Comparison of ENCODE assay signal across 8 mouse cellular contexts in genomic region chr8:91070275-91070859, GRCm38 (mm10). TPM values are rescaled to one million over a fixed set of nuclear protein-coding genes. Genes with fewer than 3 reads are reported as not detected.
DNase-seq lines count a peak whose midpoint lies in the region; ATAC-seq and TF ChIP-seq lines count a peak whose summit lies in the region.

No protein-coding gene starts in this region.

- peak overlapping the region; percentile 59 for H3K9ac ChIP-seq in embryonic facial prominence, embryonic 15.5 days
- H3K9ac ChIP-seq in heart, adult 2 months (ENCODE audit: low read depth, low read length) = peak overlapping the region; percentile 93
- peak overlapping the region; percentile 39 for H3K9ac ChIP-seq in limb, embryonic 11.5 days (ENCODE audit: low read length)
- H3K9ac ChIP-seq in midbrain, embryonic 13.5 days (replicated peaks) = peak overlapping the region; percentile 80

- H3K4me2 ChIP-seq in embryonic facial prominence, embryonic 15.5 days (replicated peaks) = peak overlapping the region; percentile 63
- peak overlapping the region; percentile 55 for H3K4me2 ChIP-seq in limb, embryonic 11.5 days (ENCODE audit: low read depth, severe bottlenecking)
- H3K4me2 ChIP-seq in midbrain, embryonic 13.5 days (replicated peaks) = peak overlapping the region; percentile 65

- peak; percentile 79 for TF ChIP-seq POLR2A in heart, adult 2 months (IDR thresholded peaks at IDR 0.05; ENCODE audit: insufficient read depth, low read depth, low read length)
- no peak for TF ChIP-seq POLR2A in kidney, adult 2 months (IDR thresholded peaks at IDR 0.05; ENCODE audit: low read depth, low read length)

- H3K4me1 ChIP-seq in embryonic facial prominence, embryonic 15.5 days = peaks cover 12% of the 10 kb centered on the region
- peaks cover 2% of the 10 kb centered on the region; the same call in 1 of the 2 replicates for H3K4me1 ChIP-seq in heart, adult 2 months (ENCODE audit: control insufficient read depth, insufficient read depth, low read length)
- peaks cover 7% of the 10 kb centered on the region for H3K4me1 ChIP-seq in kidney, adult 2 months (ENCODE audit: control insufficient read depth, insufficient read depth, low read length)
- H3K4me1 ChIP-seq in limb, embryonic 11.5 days (ENCODE audit: control insufficient read depth, insufficient read depth, low read length) = no peaks in the 10 kb centered on the region; the same call in 1 of the 2 replicates
- H3K4me1 ChIP-seq in midbrain, embryonic 13.5 days (replicated peaks) = peaks cover 25% of the 10 kb centered on the region

- TF ChIP-seq CTCF in heart, adult 2 months (IDR thresholded peaks at IDR 0.05) = no peak
- no peak for TF ChIP-seq CTCF in kidney, adult 2 months (conservative IDR thresholded peaks at IDR 0.05; ENCODE audit: insufficient read depth, insufficient read length, low read depth, low read length)

- DNase-seq in 3T3-L1 (ENCODE audit: low read depth, low spot score) = peak; percentile 94
- DNase-seq in adrenal gland, postnatal 25 days = peak; percentile 68
- DNase-seq in heart, adult 2 months = peak; percentile 81 to 89
- peak; percentile 95 for DNase-seq in kidney, adult 2 months
- DNase-seq in limb, embryonic 11.5 days (ENCODE audit: low spot score) = peak; percentile 69
- peak; percentile 57 to 65 for DNase-seq in spleen, adult 18-20 months

- intact Hi-C loops in heart, adult 2 months (cut with DNase I) = loop anchor here (1.0 to 5.0 kb wide), 2 partner anchors 64 to 242 kb away; partner anchors contain the start of genes Fto and Rpgrip1l

- ATAC-seq in embryonic facial prominence, embryonic 15.5 days (ENCODE audit: insufficient number of reproducible peaks, low FRiP score, low TSS enrichment, low read depth) = peak; percentile 81
- peak; percentile 82 for ATAC-seq in limb, embryonic 11.5 days (ENCODE audit: insufficient number of reproducible peaks, low FRiP score, low TSS enrichment, low read depth)
- peak; percentile 93 for ATAC-seq in midbrain, embryonic 13.5 days

- peaks cover 5% of the 10 kb centered on the region for H3K79me2 ChIP-seq in heart, adult 2 months (replicated peaks; ENCODE audit: control insufficient read depth, insufficient read depth, low read length)

- peak; percentile 57 for TF ChIP-seq EP300 in heart, adult 2 months (IDR thresholded peaks at IDR 0.05; ENCODE audit: insufficient read depth, low read depth, low read length)

- WGBS in embryonic facial prominence, embryonic 15.5 days = under 1% methylated on average over 34 of the region's 34 CpGs
- WGBS in heart, adult 2 months = under 1% methylated on average over 34 of the region's 34 CpGs
- WGBS in kidney, adult 2 months = under 1% methylated on average over 34 of the region's 34 CpGs
- WGBS in limb, embryonic 11.5 days = under 1% methylated on average over 34 of the region's 34 CpGs
- WGBS in midbrain, embryonic 13.5 days = 0% methylated on average over 34 of the region's 34 CpGs

- no peaks in the 10 kb centered on the region for H3K27me3 ChIP-seq in embryonic facial prominence, embryonic 15.5 days
- H3K27me3 ChIP-seq in heart, adult 2 months (ENCODE audit: control insufficient read depth, insufficient read depth, low read length) = no peaks in the 10 kb centered on the region
- H3K27me3 ChIP-seq in kidney, adult 2 months (replicated peaks; ENCODE audit: control insufficient read depth, insufficient read depth, low read length) = no peaks in the 10 kb centered on the region
- no peaks in the 10 kb centered on the region for H3K27me3 ChIP-seq in limb, embryonic 11.5 days (ENCODE audit: control insufficient read depth, insufficient read depth, low read length)
- H3K27me3 ChIP-seq in midbrain, embryonic 13.5 days = no peaks in the 10 kb centered on the region

- H3K9me3 ChIP-seq in embryonic facial prominence, embryonic 15.5 days (replicated peaks) = no peaks in the 10 kb centered on the region
- H3K9me3 ChIP-seq in limb, embryonic 11.5 days (ENCODE audit: control insufficient read depth, low read length) = no peaks in the 10 kb centered on the region
- no peaks in the 10 kb centered on the region for H3K9me3 ChIP-seq in midbrain, embryonic 13.5 days

- H3K27ac ChIP-seq in embryonic facial prominence, embryonic 15.5 days (replicated peaks) = peak overlapping the region; percentile 91
- peak overlapping the region; percentile 87 for H3K27ac ChIP-seq in heart, adult 2 months
- H3K27ac ChIP-seq in kidney, adult 2 months (ENCODE audit: insufficient read depth, low read depth, low read length) = peak overlapping the region; percentile 92
- no peak overlapping the region for H3K27ac ChIP-seq in limb, embryonic 11.5 days (replicated peaks; ENCODE audit: low read depth, low read length)
- peak overlapping the region; percentile 77 for H3K27ac ChIP-seq in midbrain, embryonic 13.5 days

- peak overlapping the region; percentile 96 for H3K4me3 ChIP-seq in embryonic facial prominence, embryonic 15.5 days (replicated peaks)
- H3K4me3 ChIP-seq in heart, adult 2 months = peak overlapping the region; percentile 85
- peak overlapping the region; percentile 89 for H3K4me3 ChIP-seq in kidney, adult 2 months (ENCODE audit: insufficient read depth, low read depth, low read length)
- peak overlapping the region; percentile 57 for H3K4me3 ChIP-seq in limb, embryonic 11.5 days (ENCODE audit: low read depth, low read length)
- H3K4me3 ChIP-seq in midbrain, embryonic 13.5 days (replicated peaks) = peak overlapping the region; percentile 73

- 0 out of 2 replicates have a peak, but pooled peaks cover 2% of the 10 kb centered on the region for H3K36me3 ChIP-seq in embryonic facial prominence, embryonic 15.5 days
- no peaks in the 10 kb centered on the region for H3K36me3 ChIP-seq in heart, adult 2 months (ENCODE audit: control insufficient read depth, insufficient read depth, low read length)
- H3K36me3 ChIP-seq in kidney, adult 2 months (ENCODE audit: control insufficient read depth, insufficient read depth, low read length) = no peaks in the 10 kb centered on the region
- no peaks in the 10 kb centered on the region for H3K36me3 ChIP-seq in limb, embryonic 11.5 days (ENCODE audit: control insufficient read depth, insufficient read depth, low read length)
- peaks cover 2% of the 10 kb centered on the region; the same call in 1 of the 2 replicates for H3K36me3 ChIP-seq in midbrain, embryonic 13.5 days

RNA-seq across cellular contexts. Expression of gene Rbl2, which starts 0.5 kb away (rescaled TPM):
- total RNA-seq in adrenal gland, postnatal 25 days (2021) = 47.0 and 55.8 TPM in 2 replicates
- 17.1 and 20.2 TPM in 2 replicates for polyA plus RNA-seq in embryonic facial prominence, embryonic 15.5 days (2015; fragmentation: Nextera tagmentation; extraction: Ambion mirVana)
- 10 to 100 TPM; 30.4 to 41.7 TPM for total RNA-seq in heart, adult 2 months (2021)
- polyA plus RNA-seq in heart, adult 2 months (2012; rRNA removed) = 25.8 and 33.2 TPM in 2 replicates
- polyA plus RNA-seq in kidney, adult 2 months (2012; rRNA removed) = 38.1 and 38.6 TPM in 2 replicates
- 8.6 and 8.8 TPM in 2 replicates for polyA plus RNA-seq in limb, embryonic 11.5 days (2014; fragmentation: Nextera tagmentation; extraction: Ambion mirVana)
- 17.8 and 18.1 TPM in 2 replicates for polyA plus RNA-seq in midbrain, embryonic 13.5 days (2015; fragmentation: Nextera tagmentation; extraction: Ambion mirVana)

Comparison
In these comparisons a context has a peak if more than half of its experiments do, and no peak if none do; other contexts are left out.
1. H3K9ac ChIP-seq: peak in every context shown above with its lines; median percentile 93 in heart, adult 2 months; 80 in midbrain, embryonic 13.5 days; 59 in embryonic facial prominence, embryonic 15.5 days; 39 in limb, embryonic 11.5 days.